Mouse (Mus musculus) heart, embryonic 14.5 days (tissue): ENCODE results near the gene Dmrt1. TPM values are rescaled to one million over a fixed set of nuclear protein-coding genes. Genes with fewer than 3 reads are reported as not detected.
"Not testable (repeated sequence)": the region's sequence is repeated elsewhere in the genome, so short reads cannot be mapped to it uniquely, and the experiment has no call there.

Experiments
- ATAC-seq: fragments of 200-750 bp; cut with Nextera tagmentation; 2 replicates; pipeline ENCODE4 v1.8.0; 2017; ENCODE audit warnings: low read depth, moderate TSS enrichment; ENCODE audit not compliant: insufficient number of reproducible peaks, insufficient read depth, low FRiP score
- H3K27ac ChIP-seq, 2 experiments: fragments of 200-500 bp in 1 of 2; fragments of 300-500 bp in 1 of 2; sonication (generic) in 1 of 2; replicated peaks in 1 of 2; 2 replicates each; pipeline ENCODE4 v1.5.1; 2012 to 2014; ENCODE audit warnings: low read depth in 2 of 2, low read length in 2 of 2, control low read depth in 1 of 2, mild to moderate bottlenecking in 1 of 2, mixed read lengths in 1 of 2; ENCODE audit not compliant: control insufficient read depth in 1 of 2, insufficient read depth in 1 of 2
- H3K27me3 ChIP-seq: fragments of 300-500 bp; sonication (generic); 2 replicates; pipeline ENCODE4 v1.6.1; 2014; ENCODE audit warnings: mild to moderate bottlenecking, low read length, control low read depth; ENCODE audit not compliant: control insufficient read depth, insufficient read depth
- H3K36me3 ChIP-seq: fragments of 300-500 bp; sonication (generic); 2 replicates; pipeline ENCODE4 v1.6.1; 2014; ENCODE audit warnings: mild to moderate bottlenecking, control low read depth, low read length, mixed read lengths; ENCODE audit not compliant: control insufficient read depth, insufficient read depth
- H3K4me1 ChIP-seq, 2 experiments: fragments of 200-500 bp in 1 of 2; fragments of 300-500 bp in 1 of 2; sonication (generic) in 1 of 2; 2 replicates each; pipeline ENCODE4 v1.6.1; 2012 to 2014; ENCODE audit warnings: low read length in 2 of 2, control low read depth in 1 of 2, mixed read lengths in 1 of 2; ENCODE audit not compliant: control insufficient read depth in 2 of 2, insufficient read depth in 2 of 2
- H3K4me2 ChIP-seq: fragments of 300-500 bp; sonication (generic); 2 replicates; pipeline ENCODE4 v1.6.1; 2014; ENCODE audit warnings: mild to moderate bottlenecking, low read length
- H3K4me3 ChIP-seq, 2 experiments: fragments of 200-500 bp in 1 of 2; fragments of 300-500 bp in 1 of 2; sonication (generic) in 1 of 2; 2 replicates each; pipeline ENCODE4 v1.5.1; 2012 to 2014; ENCODE audit warnings: low read length in 2 of 2, mild to moderate bottlenecking in 2 of 2, control low read depth in 1 of 2, low read depth in 1 of 2, moderate library complexity in 1 of 2; ENCODE audit not compliant: control insufficient read depth in 1 of 2, insufficient read depth in 1 of 2
- H3K9ac ChIP-seq: fragments of 300-500 bp; sonication (generic); 2 replicates; pipeline ENCODE4 v1.6.1; 2014; ENCODE audit warnings: mild to moderate bottlenecking, low read length
- H3K9me3 ChIP-seq: fragments of 300-500 bp; sonication (generic); 2 replicates; pipeline ENCODE4 v1.6.1; 2016; ENCODE audit warnings: low read length, control low read depth; ENCODE audit not compliant: control insufficient read depth
- WGBS: fragments of 180-500 bp; shearing (Covaris S2); extraction: QIAGEN DNeasy Blood & Tissue Kit; methylation state at CpG from one replicate; pipeline ENCODE4 v1.1.7; 2014; 5-methylcytosine and 5-hydroxymethylcytosine counted together
- polyA plus RNA-seq: library from polyadenylated mRNA; unstranded; fragments of >200 nt; fragmentation: Nextera tagmentation; extraction: Ambion mirVana; gene quantifications from 2 replicates; pipeline ENCODE4 v1.2.1, GENCODE M21; 2014

Gene Dmrt1
- polyA plus RNA-seq: not detected in 2 replicates

- H3K9me3 ChIP-seq: peaks cover 5% of the 10 kb centered on the region; the same call in 1 of the 2 replicates
- under 1% methylated on average over 64 of the region's 64 CpGs for WGBS
- H3K9ac ChIP-seq: no peak within 1 kb of the TSS
- no peak for ATAC-seq
- H3K36me3 ChIP-seq: no peaks in the 10 kb centered on the region
- H3K4me3 ChIP-seq: peak within 1 kb of the TSS; percentile 34 to 35
- no peak within 1 kb of the TSS for H3K27ac ChIP-seq
- H3K27me3 ChIP-seq: peaks cover 79% of the 10 kb centered on the region
- peaks cover 5 to 15% of the 10 kb centered on the region in 2 experiments; a peak in 2 of 4 replicates for H3K4me1 ChIP-seq
- peak within 1 kb of the TSS; percentile 67 for H3K4me2 ChIP-seq
Measured at GRCm38 (mm10) chr19:25505360-25506196, at the start of gene Dmrt1. TSS of gene Dmrt1 (plus strand) at chr19:25505618.

- H3K36me3 ChIP-seq: no peaks in the 10 kb centered on the region
- H3K4me2 ChIP-seq: no peak overlapping the region
- WGBS: 83% methylated on average over 8 of the region's 8 CpGs
- no peak overlapping the region for H3K27ac ChIP-seq
- no peaks in the 10 kb centered on the region for H3K27me3 ChIP-seq
- no peak overlapping the region for H3K9ac ChIP-seq
- peaks cover 3% of the 10 kb centered on the region; the same call in 1 of the 2 replicates for H3K9me3 ChIP-seq
- no peaks in the 10 kb centered on the region for H3K4me1 ChIP-seq
- no peak for ATAC-seq
- H3K4me3 ChIP-seq: no peak overlapping the region
Measured at GRCm38 (mm10) chr19:25460760-25461159, 44.7 kb upstream of the Dmrt1 start.

DNA sequence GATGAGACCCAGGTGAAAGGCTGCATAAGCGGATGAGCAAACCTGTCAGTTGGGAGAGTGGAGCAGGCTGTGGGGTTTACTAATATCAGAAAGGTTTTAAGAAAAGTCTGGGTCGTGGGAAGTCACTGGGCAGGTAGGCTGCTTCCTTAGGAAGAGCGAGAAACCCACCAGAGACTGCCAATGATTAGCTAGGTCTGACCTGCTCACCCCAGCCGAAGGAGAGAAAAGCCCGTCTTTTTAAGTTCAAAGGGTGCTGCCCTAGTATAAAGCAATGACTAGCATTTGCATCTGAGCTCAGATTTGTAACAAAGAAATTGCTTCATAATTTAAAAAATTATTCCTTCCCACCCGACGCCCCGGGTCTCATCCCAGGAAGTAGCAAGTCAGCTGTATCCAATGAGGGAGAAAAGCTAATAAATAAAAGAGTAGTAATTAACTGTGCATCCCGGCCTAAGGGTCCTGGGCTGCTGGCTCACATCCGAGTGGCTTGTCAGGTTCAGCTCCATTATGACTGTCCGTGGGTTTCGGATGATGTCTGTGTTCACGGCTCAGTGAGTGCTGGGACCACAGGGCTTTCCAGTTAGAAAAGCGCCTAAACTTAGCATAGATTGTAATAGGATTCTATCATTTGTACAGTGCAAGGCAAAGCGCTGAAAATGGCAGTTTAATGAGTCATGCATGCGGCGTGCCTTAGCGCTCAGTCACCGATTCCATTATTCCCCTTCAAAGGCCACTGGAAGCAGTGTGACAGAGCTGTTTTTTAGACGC is 43.7 kb upstream of the Dmrt1 start:
- Histone ChIP-seq H3K9me3 (peaks cover 3% of the 10 kb centered on the region; the same call in 1 of the 2 replicates), H3K27ac (no peak overlapping the region), H3K4me2 (no peak overlapping the region), H3K27me3 (no peaks in the 10 kb centered on the region), H3K9ac (no peak overlapping the region), H3K36me3 (no peaks in the 10 kb centered on the region), H3K4me1 (no peaks in the 10 kb centered on the region), H3K4me3 (no peak overlapping the region)
- WGBS: 83% methylated on average over 20 of the region's 20 CpGs
- ATAC-seq: no peak

GRCm38 (mm10) chr19:25475806-25476205 is 29.6 kb upstream of the Dmrt1 start:
- H3K36me3 ChIP-seq, H3K4me1 ChIP-seq, H3K9ac ChIP-seq, H3K27ac ChIP-seq, ATAC-seq, H3K27me3 ChIP-seq, H3K4me3 ChIP-seq, H3K4me2 ChIP-seq: not testable (repeated sequence)
- peaks cover 12% of the 10 kb centered on the region; the same call in 1 of the 2 replicates for H3K9me3 ChIP-seq
- WGBS: 59% methylated on average over 4 of the region's 4 CpGs

- no peak for ATAC-seq
- WGBS: 88% methylated on average over 5 of the region's 5 CpGs
Measured at GRCm38 (mm10) chr19:25479152-25479669, 26.2 kb upstream of the Dmrt1 start.

GRCm38 (mm10) chr19:25480820-25481219 is 24.6 kb upstream of the Dmrt1 start:
- Histone ChIP-seq H3K27ac (no peak overlapping the region), H3K4me1 (no peaks in the 10 kb centered on the region), H3K36me3 (no peaks in the 10 kb centered on the region), H3K9me3 (peaks cover 12% of the 10 kb centered on the region; the same call in 1 of the 2 replicates), H3K9ac (no peak overlapping the region), H3K4me3 (no peak overlapping the region), H3K4me2 (no peak overlapping the region), H3K27me3 (no peaks in the 10 kb centered on the region)
- no peak for ATAC-seq
- WGBS: 88% methylated on average over 6 of the region's 6 CpGs

More at GRCm38 (mm10) chr19:25479152-25479669, 26.2 kb upstream of the Dmrt1 start:
- Histone ChIP-seq H3K9me3 (peaks cover 12% of the 10 kb centered on the region; the same call in 1 of the 2 replicates), H3K9ac (no peak overlapping the region), H3K4me2 (no peak overlapping the region), H3K4me1 (no peaks in the 10 kb centered on the region), H3K36me3 (no peaks in the 10 kb centered on the region), H3K27ac (no peak overlapping the region), H3K27me3 (no peaks in the 10 kb centered on the region), H3K4me3 (no peak overlapping the region)

DNA sequence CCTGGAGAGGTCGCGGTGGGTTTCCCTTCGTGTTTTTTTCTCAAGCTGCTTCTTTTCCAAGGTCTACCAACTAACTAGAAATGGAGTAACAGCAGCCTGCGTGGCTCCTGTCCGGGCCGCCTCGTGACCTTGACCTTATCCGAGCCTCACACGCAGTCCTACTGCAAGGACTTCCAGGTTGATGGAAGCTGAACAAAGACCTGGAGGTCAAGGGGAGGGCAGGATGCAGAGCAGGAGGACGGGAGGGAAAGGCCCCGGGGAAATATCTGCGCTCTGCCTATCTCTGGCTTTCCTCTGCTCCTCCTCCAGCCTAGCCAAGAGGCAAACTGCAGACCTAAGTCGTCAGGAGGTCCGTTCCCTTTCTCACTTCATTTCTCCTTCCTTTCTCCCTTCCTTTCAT is 18.9 kb upstream of the Dmrt1 start:
- ATAC-seq: no peak
- H3K4me1 ChIP-seq: peaks cover 0 to 4% of the 10 kb centered on the region in 2 experiments; a peak in 1 of 4 replicates
- H3K9me3 ChIP-seq: no peaks in the 10 kb centered on the region
- no peaks in the 10 kb centered on the region for H3K36me3 ChIP-seq
- no peak overlapping the region for H3K9ac ChIP-seq
- peak overlapping the region; percentile 47 for H3K4me2 ChIP-seq
- 13% methylated on average over 14 of the region's 14 CpGs for WGBS
- no peaks in the 10 kb centered on the region; the same call in 1 of the 2 replicates for H3K27me3 ChIP-seq
- H3K27ac ChIP-seq: no peak overlapping the region
- H3K4me3 ChIP-seq: no peak overlapping the region
